Mouse (Mus musculus): Measurements from ENCODE around the gene Crybg2. TPM values are rescaled to one million over a fixed set of nuclear protein-coding genes. Genes with fewer than 3 reads are reported as not detected.
A peak's percentile ranks its signal among the peaks of the same experiment; 100 is the strongest.

The Crybg2 gene
- polyA plus RNA-seq, 1 experiment = 92.5 TPM

DNA sequence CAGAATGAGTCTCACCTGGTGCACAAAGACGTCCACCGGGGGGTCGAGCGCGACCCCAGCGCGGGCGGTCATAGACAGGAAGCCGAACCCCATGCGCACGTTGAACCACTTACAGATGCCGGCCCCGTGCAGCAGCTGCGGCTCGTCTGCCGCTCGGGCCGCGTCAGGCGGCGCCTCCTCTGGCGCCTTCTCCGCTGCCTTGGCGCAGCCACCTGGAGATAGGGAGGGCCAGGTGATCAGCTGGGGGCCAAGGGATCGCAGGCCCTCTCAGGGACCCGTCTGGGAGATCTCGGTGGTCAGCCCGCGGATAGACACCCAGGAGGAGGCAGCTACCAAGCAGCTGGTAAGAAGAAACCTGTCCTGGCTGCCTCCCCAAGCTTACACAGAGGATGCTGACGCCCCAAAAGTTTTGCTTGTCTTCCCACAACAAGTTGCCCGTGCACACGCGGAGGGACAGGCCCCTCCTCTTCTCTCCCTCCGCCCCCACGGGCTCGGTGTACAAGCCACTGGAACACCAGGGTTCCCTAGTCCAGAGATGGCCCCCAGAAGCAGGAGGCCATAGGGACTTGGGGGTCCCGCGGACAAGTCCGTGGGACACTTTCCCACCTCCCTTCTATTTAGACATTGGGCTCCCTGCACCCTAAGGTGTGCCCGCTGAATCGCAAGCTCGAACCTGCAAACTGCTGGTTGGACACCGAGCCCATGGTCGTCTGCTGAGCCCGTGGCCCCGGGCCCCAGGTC is 42.4 kb upstream of the Crybg2 start:
- H3K27ac ChIP-seq (ENCODE audit: insufficient read depth, low read depth, low read length) = no peak overlapping the region
- 1% methylated on average over 45 of the region's 46 CpGs for WGBS
- H3K4me3 ChIP-seq (ENCODE audit: low read depth, low read length) = no peak overlapping the region
- peaks cover 1% of the 10 kb centered on the region; the same call in 1 of the 2 replicates for H3K4me1 ChIP-seq (ENCODE audit: control insufficient read depth, insufficient read depth, insufficient read length, low read length)
- H3K36me3 ChIP-seq (ENCODE audit: control insufficient read depth, insufficient read depth, low read length) = no peaks in the 10 kb centered on the region
- H3K27me3 ChIP-seq (ENCODE audit: control insufficient read depth, insufficient read depth, low read length) = peaks cover 40% of the 10 kb centered on the region
- no peak for TF ChIP-seq CTCF (IDR thresholded peaks at IDR 0.05; ENCODE audit: extremely low read depth, insufficient read length, insufficient replicate concordance, low read depth, low read length)

DNA sequence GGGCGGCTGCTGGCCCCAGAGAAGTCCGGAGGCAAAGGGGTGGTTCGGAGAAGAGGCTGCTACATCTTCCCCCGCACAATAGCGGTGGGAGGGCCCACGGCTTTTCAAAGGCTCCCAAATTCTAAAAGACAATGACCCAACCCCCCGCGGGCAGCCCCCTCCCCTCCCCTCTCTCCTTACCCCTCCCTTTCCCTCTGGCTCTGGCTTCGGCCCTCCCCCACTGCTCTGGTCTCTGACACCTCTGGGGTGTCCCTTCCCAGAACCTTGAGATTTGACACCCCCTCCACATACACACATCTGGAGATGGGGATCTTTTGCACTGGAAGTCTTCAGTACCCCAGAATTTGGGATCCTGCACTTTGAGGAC is 41.9 kb upstream of the Crybg2 start, which contains the start of gene Lin28a:
Lin28a (minus strand) TSS at position 63 of the 367 bp plus-strand sequence.
- Histone ChIP-seq H3K4me1 (ENCODE audit: control insufficient read depth, insufficient read depth, insufficient read length, low read length) (peaks cover 1% of the 10 kb centered on the region; the same call in 1 of the 2 replicates), H3K27me3 (ENCODE audit: control insufficient read depth, insufficient read depth, low read length) (peaks cover 40% of the 10 kb centered on the region), H3K4me3 (ENCODE audit: low read depth, low read length) (no peak within 1 kb of the TSS), H3K36me3 (ENCODE audit: control insufficient read depth, insufficient read depth, low read length) (no peaks in the 10 kb centered on the region), H3K27ac (ENCODE audit: insufficient read depth, low read depth, low read length) (no peak within 1 kb of the TSS)
- WGBS = 2% methylated on average over 9 of the region's 9 CpGs
- no peak for TF ChIP-seq CTCF (IDR thresholded peaks at IDR 0.05; ENCODE audit: extremely low read depth, insufficient read length, insufficient replicate concordance, low read depth, low read length)
- no peak for TF ChIP-seq POLR2A (IDR thresholded peaks at IDR 0.05; ENCODE audit: low read depth, low read length)

DNA sequence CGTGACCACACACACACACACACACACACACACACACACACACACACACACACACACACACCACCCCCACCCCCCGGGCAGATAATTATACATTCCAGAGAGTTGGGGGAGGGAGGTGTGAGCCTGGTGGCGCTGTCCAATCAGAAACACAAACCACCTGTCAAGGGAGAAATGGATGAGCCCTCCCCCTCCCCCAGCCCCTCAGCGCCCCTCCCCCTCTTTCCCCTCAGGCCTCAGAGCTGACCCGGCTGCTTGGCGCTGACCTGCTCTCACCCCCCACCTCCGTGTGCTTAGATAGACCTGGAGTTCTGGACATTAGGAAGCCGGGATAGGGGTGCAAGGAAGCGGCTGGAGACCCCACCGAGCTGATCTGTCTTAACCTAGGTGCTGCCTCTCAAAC is 41.4 kb upstream of the Crybg2 start:
- peaks cover 1% of the 10 kb centered on the region; the same call in 1 of the 2 replicates for H3K4me1 ChIP-seq (ENCODE audit: control insufficient read depth, insufficient read depth, insufficient read length, low read length)
- H3K4me3 ChIP-seq (ENCODE audit: low read depth, low read length) = no peak overlapping the region
- no peak overlapping the region for H3K27ac ChIP-seq (ENCODE audit: insufficient read depth, low read depth, low read length)
- TF ChIP-seq CTCF (IDR thresholded peaks at IDR 0.05; ENCODE audit: extremely low read depth, insufficient read length, insufficient replicate concordance, low read depth, low read length) = no peak
- TF ChIP-seq POLR2A (IDR thresholded peaks at IDR 0.05; ENCODE audit: low read depth, low read length) = no peak
- H3K36me3 ChIP-seq (ENCODE audit: control insufficient read depth, insufficient read depth, low read length) = no peaks in the 10 kb centered on the region
- 2% methylated on average over 8 of the region's 10 CpGs for WGBS
- H3K27me3 ChIP-seq (ENCODE audit: control insufficient read depth, insufficient read depth, low read length) = peaks cover 40% of the 10 kb centered on the region

DNA sequence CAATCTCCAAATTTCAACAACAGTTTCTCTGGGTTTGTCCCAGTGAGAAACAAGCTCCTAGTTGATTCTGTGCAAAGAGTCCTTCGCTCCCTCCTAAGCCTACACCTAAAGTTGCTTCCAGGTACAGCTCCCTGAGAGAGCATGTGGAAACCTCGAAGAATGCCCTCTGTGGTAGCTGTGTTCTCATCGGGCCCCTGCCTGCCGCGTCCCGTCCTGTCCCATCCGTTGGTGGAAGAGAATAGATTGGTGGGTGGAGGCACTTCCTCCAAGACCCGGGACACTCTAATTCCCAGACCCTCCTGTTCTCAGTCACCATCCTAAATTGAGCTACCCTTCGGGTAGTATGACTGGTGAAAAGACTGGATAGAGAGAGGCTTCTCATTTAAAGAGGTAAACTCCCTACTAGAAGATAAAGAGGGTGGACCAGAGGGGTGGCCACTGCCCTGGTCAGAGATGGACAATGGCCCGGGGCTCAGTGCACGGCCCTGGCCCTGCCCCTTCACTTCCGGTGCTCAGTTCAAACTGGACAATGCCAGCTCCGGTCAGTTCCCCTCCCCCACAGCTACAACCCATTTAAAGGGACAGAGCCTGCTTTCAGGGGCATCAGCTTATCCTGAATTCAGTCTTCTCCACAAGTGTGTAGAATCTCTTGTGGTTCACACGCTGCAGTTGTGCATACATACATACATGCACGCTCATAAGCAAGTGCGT is 40.8 kb upstream of the Crybg2 start:
- WGBS = 5% methylated on average over 16 of the region's 16 CpGs
- Histone ChIP-seq H3K27ac (ENCODE audit: insufficient read depth, low read depth, low read length) (no peak overlapping the region), H3K4me3 (ENCODE audit: low read depth, low read length) (no peak overlapping the region), H3K36me3 (ENCODE audit: control insufficient read depth, insufficient read depth, low read length) (no peaks in the 10 kb centered on the region), H3K27me3 (ENCODE audit: control insufficient read depth, insufficient read depth, low read length) (peaks cover 40% of the 10 kb centered on the region), H3K4me1 (ENCODE audit: control insufficient read depth, insufficient read depth, insufficient read length, low read length) (peaks cover 1% of the 10 kb centered on the region; the same call in 1 of the 2 replicates)
- TF ChIP-seq CTCF (IDR thresholded peaks at IDR 0.05; ENCODE audit: extremely low read depth, insufficient read length, insufficient replicate concordance, low read depth, low read length) (no peak), POLR2A (IDR thresholded peaks at IDR 0.05; ENCODE audit: low read depth, low read length) (no peak)

DNA sequence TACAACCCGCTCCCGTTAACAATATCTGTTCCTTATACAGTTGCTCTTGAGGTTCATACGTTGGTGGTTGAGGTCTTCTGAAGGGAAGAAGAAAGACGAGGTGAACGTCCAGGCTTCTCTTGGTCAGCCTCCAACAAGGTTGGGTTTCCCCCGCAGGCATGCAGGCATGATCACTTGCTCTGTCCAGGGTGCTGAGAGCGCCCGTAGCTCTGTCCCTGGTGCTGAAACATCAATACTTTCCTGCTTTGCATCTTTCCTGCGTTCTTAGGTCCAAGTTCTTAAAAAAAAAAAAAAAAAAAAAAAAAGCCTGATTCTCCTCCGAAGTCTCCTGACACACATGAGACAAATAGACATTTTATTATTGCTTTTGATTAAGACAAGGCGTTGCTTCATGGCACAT is 40.0 kb upstream of the Crybg2 start:
- 5% methylated on average over 11 of the region's 11 CpGs for WGBS
- peaks cover 40% of the 10 kb centered on the region for H3K27me3 ChIP-seq (ENCODE audit: control insufficient read depth, insufficient read depth, low read length)
- no peak for TF ChIP-seq POLR2A (IDR thresholded peaks at IDR 0.05; ENCODE audit: low read depth, low read length)
- TF ChIP-seq CTCF (IDR thresholded peaks at IDR 0.05; ENCODE audit: extremely low read depth, insufficient read length, insufficient replicate concordance, low read depth, low read length) = no peak

DNA sequence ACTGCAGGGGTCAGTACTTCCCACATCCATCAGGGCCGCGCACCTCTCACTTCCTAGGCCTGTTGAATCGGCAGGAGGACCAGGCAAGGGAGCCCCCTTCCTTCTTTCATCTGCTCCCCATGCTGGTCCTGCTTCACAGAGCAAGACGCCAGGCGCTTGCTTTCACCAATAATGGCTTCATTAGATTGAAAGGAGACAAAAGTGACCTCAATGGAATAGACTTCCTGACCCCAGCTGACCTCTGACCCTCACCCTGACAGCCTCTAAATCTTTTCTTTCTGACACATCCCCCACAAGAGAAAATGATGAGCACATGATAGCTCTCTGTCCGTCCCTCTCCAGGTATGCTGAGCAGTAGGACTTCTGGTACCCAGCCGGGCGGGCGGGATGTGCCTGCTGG is 34.8 kb upstream of the Crybg2 start:
- 68% methylated on average over 9 of the region's 9 CpGs for WGBS
- H3K4me3 ChIP-seq (ENCODE audit: low read depth, low read length) = no peak overlapping the region
- H3K36me3 ChIP-seq (ENCODE audit: control insufficient read depth, insufficient read depth, low read length) = no peaks in the 10 kb centered on the region
- no peak for TF ChIP-seq POLR2A (IDR thresholded peaks at IDR 0.05; ENCODE audit: low read depth, low read length)
- TF ChIP-seq CTCF (IDR thresholded peaks at IDR 0.05; ENCODE audit: extremely low read depth, insufficient read length, insufficient replicate concordance, low read depth, low read length) = no peak
- H3K27me3 ChIP-seq (ENCODE audit: control insufficient read depth, insufficient read depth, low read length) = peaks cover under 1% of the 10 kb centered on the region; the same call in 1 of the 2 replicates
- H3K27ac ChIP-seq (ENCODE audit: insufficient read depth, low read depth, low read length) = no peak overlapping the region
- no peaks in the 10 kb centered on the region for H3K4me1 ChIP-seq (ENCODE audit: control insufficient read depth, insufficient read depth, insufficient read length, low read length)

More for the DNA sequence above, 40.0 kb upstream of the Crybg2 start:
- Histone ChIP-seq H3K4me3 (ENCODE audit: low read depth, low read length) (no peak overlapping the region), H3K4me1 (ENCODE audit: control insufficient read depth, insufficient read depth, insufficient read length, low read length) (peaks cover 1% of the 10 kb centered on the region; the same call in 1 of the 2 replicates), H3K27ac (ENCODE audit: insufficient read depth, low read depth, low read length) (no peak overlapping the region), H3K36me3 (ENCODE audit: control insufficient read depth, insufficient read depth, low read length) (no peaks in the 10 kb centered on the region)

DNA sequence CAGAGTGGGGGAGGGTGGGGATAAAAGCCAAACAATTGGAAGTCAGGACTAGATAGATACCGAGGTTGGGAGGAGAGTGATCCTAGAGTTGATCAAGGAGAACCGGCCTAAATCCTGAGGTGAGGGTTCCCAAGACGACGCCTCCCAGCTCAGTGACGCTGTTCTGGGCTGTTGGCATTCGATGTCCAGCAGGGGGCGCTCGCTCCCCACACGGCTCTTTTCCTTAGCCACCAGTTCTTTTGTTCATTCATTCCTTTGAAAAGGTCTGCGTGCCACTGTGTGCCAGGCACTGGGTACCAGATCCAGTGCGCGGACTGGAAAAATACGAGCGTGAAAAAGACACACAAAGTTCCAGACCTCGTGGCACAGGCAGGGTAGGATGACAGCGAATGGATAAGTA is 24.7 kb upstream of the Crybg2 start:
- 6% methylated on average over 16 of the region's 16 CpGs for WGBS
- H3K27me3 ChIP-seq (ENCODE audit: control insufficient read depth, insufficient read depth, low read length) = no peaks in the 10 kb centered on the region
- no peaks in the 10 kb centered on the region for H3K36me3 ChIP-seq (ENCODE audit: control insufficient read depth, insufficient read depth, low read length)
- no peak overlapping the region for H3K4me3 ChIP-seq (ENCODE audit: low read depth, low read length)
- H3K27ac ChIP-seq (ENCODE audit: insufficient read depth, low read depth, low read length) = no peak overlapping the region
- peaks cover 2% of the 10 kb centered on the region; the same call in 1 of the 2 replicates for H3K4me1 ChIP-seq (ENCODE audit: control insufficient read depth, insufficient read depth, insufficient read length, low read length)
- peak; percentile 97 for TF ChIP-seq CTCF (IDR thresholded peaks at IDR 0.05; ENCODE audit: extremely low read depth, insufficient read length, insufficient replicate concordance, low read depth, low read length)
- no peak for TF ChIP-seq POLR2A (IDR thresholded peaks at IDR 0.05; ENCODE audit: low read depth, low read length)
